Mouse (Mus musculus) stomach, postnatal 0 days (tissue): ENCODE results near the gene Col6a6.

Experiments
- CTCF ChIP-seq: IDR thresholded peaks from 2 replicates; pipeline ENCODE4 v1.5.1; 2016; ENCODE audit warnings: antibody characterized with exemption, low read depth, mild to moderate bottlenecking, moderate library complexity
- EP300 ChIP-seq: optimal IDR thresholded peaks from 2 replicates; pipeline ENCODE3; 2016; ENCODE audit warnings: antibody characterized with exemption

GRCm38 (mm10) chr9:105656189-105656588 lies 171.8 kb downstream of the Col6a6 start:
- no peak for TF ChIP-seq CTCF
- no peak for TF ChIP-seq EP300
